Mouse (Mus musculus) bone marrow, adult 2 months (tissue): ENCODE data around the gene Arid1b. TPM values are rescaled to one million over a fixed set of nuclear protein-coding genes. Genes with fewer than 3 reads are reported as not detected.

Experiments
- H3K27ac ChIP-seq: fragments of 200-500 bp; 2 replicates; pipeline ENCODE4 v1.5.1; 2012; ENCODE audit warnings: low read depth, mild to moderate bottlenecking, control low read depth, inconsistent platforms, low read length; ENCODE audit not compliant: control insufficient read depth, poor library complexity, insufficient read depth
- H3K4me1 ChIP-seq: fragments of 200-500 bp; 2 replicates; pipeline ENCODE4 v1.6.1; 2011; ENCODE audit warnings: low read length; ENCODE audit not compliant: control insufficient read depth, insufficient read depth
- H3K4me3 ChIP-seq: fragments of 200-500 bp; replicated peaks from 2 replicates; pipeline ENCODE3; 2011; ENCODE audit warnings: mild to moderate bottlenecking, low read depth, low read length, control low read depth; ENCODE audit not compliant: control insufficient read depth
- CTCF ChIP-seq: fragments of 200-500 bp; IDR thresholded peaks from 2 replicates; pipeline ENCODE4 v1.5.1; 2011; ENCODE audit warnings: low read length, control low read depth; ENCODE audit not compliant: control insufficient read depth, insufficient read depth
- POLR2A ChIP-seq: fragments of 200-500 bp; IDR thresholded peaks from 2 replicates; pipeline ENCODE4 v1.6.1; 2011; ENCODE audit warnings: low read depth, mild to moderate bottlenecking, control low read depth, low read length, borderline replicate concordance; ENCODE audit not compliant: control insufficient read depth
- WGBS: fragments of 180-500 bp; shearing (Covaris S2); methylation state at CpG from one replicate; pipeline ENCODE4 v1.1.7; 2018; 5-methylcytosine and 5-hydroxymethylcytosine counted together
- polyA plus RNA-seq: library from polyadenylated mRNA; stranded (reverse); fragments of >200 nt; gene quantifications from 2 replicates; pipeline ENCODE4 v1.2.4, GENCODE M21; 2011; ENCODE audit warnings: low replicate concordance; ENCODE audit not compliant: missing spikeins, insufficient read depth, insufficient read length

Arid1b gene
- 8.9 and 12.5 TPM in 2 replicates for polyA plus RNA-seq

DNA sequence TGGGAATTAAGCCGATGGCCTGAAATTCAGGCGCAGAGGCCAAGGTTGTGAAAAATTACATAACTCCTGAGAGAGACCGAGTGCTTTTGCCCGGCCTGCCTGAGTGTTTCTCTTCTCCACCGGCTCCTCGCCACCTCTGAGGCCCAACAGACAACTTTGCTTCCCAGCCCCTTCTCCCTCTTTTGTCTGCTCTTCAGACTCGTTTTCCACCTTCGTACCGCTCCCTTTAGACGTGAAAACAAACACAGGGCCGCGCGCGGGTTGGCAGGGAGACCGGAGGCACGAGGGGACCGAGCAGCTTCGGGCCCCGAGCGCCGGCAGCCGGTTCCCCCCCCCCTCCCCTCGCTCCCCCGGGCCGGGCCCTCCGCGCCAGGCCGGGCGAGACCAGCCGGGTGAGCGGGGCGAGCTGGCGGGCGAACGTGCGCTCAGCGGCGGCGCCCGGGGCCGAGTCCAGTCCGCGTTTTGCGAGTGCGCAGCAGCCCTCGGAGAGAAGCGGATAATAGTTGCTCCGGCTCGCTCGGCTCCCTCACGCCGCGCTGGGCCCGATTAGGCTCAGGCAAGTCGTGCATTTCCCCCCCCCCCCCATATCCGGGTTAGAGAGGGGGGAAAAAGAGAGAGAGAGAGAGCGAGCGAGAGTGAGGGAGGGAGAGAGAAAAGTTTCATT is at the start of gene Arid1b:
TSS of gene Arid1b (plus strand) at position 493 of the 664 bp plus-strand sequence.
- TF ChIP-seq POLR2A (peak; percentile 60; the same call in 1 of the 2 replicates), CTCF (no peak)
- Histone ChIP-seq H3K4me1 (no peaks in the 10 kb centered on the region), H3K4me3 (peak within 1 kb of the TSS; percentile 93), H3K27ac (peak within 1 kb of the TSS; percentile 99)
- WGBS: under 1% methylated on average over 58 of the region's 58 CpGs

DNA sequence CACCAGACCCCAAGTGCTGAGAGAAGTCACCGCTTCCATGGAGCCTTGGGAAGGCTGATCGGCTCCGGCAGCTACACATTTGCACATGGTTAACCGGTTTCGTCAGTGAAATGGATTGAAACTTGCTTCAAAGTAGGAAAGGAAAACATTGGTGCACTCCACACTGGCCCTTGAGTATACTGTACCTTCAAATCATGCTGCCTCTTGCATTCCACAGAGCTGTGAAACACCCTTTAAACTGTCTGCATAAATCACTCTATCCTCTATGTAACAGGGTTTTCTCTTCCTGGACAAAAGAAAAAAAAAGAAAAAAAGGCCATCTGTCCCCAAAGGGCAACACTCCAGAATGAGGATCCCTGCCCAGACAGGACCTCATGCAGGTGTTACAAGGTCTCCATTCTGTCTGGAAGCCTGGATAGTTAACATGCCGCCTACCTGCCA is 48.8 kb upstream of the Arid1b start:
- Histone ChIP-seq H3K27ac (no peak overlapping the region), H3K4me1 (no peaks in the 10 kb centered on the region; the same call in 1 of the 2 replicates), H3K4me3 (no peak overlapping the region)
- 85% methylated on average over 6 of the region's 6 CpGs for WGBS
- TF ChIP-seq CTCF (no peak), POLR2A (no peak)

DNA sequence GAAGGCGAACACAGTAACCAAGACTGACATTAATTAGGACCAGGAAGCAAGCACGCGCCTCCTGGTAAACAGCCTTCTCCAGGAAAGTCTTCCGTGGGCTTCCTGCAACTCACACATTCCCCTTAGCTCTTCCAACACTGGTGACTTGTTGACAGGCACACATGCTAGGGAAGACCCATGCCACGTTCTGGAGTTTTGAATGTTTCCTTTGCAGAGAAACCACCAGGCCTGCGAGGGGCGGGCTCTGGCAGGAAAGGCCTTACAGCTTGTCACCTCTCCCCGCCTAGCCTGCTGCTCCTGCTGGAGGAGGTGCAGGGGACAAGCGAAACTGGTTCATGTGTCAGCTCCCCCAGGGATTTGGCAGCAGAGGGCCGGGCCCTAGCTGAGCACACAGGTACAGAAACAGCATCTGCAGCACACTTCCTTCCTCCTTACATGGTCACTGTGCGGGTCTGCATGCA is 48.2 kb upstream of the Arid1b start:
- no peaks in the 10 kb centered on the region; the same call in 1 of the 2 replicates for H3K4me1 ChIP-seq
- no peak overlapping the region for H3K4me3 ChIP-seq
- WGBS: 16% methylated on average over 10 of the region's 11 CpGs
- TF ChIP-seq POLR2A (no peak), CTCF (no peak)
- H3K27ac ChIP-seq: no peak overlapping the region

DNA sequence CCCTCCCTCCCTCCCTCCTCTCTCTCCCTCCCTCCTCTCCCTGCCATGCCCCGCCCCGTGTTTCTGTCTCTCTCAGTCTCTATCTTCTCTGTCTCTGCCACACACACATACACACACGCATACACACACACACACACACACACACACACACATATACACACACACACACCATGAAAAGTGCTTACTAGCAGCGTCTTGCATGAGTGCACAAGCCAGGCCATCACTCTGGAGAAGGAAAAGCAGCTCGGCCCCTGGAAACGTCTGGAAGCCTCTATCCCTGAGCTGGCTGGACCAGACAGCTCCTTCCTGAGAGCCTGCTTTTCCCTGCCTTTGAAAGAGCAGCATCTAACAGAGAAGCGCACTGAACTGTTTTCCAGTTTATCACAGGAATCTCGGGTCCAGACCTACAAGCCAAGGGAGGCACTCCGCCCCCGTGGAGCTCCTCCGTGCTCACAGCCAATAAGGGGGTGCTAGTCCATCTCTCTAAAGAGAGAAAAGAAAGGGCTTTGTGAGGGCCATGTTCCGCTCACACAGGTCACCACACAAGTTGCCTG is 47.6 kb upstream of the Arid1b start:
- WGBS: 44% methylated on average over 12 of the region's 12 CpGs

DNA sequence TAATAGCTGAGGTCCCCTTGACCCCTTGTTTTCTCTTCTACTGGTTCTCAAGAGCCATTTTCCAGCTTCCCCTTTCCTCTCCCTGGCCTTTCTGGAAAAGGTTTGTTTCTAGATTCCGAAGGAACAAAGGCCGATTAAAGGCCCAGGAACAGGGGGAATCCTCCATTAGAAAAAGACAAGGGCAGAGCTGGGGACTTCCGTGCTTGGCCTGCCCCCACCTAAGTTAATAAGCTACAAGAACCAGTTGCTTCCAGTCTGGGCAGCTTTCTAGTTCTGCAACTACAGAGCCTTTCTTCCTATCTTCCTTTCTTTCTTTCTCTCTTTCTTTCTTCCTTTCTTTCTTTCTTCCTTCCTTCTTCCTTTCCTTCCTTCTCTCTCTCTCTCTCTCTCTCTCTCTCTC is 47.1 kb upstream of the Arid1b start:
- TF ChIP-seq POLR2A (no peak), CTCF (no peak)
- Histone ChIP-seq H3K4me1 (no peaks in the 10 kb centered on the region; the same call in 1 of the 2 replicates), H3K4me3 (no peak overlapping the region), H3K27ac (no peak overlapping the region)
- WGBS: 70% methylated on average over 3 of the region's 3 CpGs

More for the DNA sequence above, 47.6 kb upstream of the Arid1b start:
- Histone ChIP-seq H3K27ac (no peak overlapping the region), H3K4me1 (no peaks in the 10 kb centered on the region; the same call in 1 of the 2 replicates), H3K4me3 (no peak overlapping the region)
- TF ChIP-seq POLR2A (no peak), CTCF (no peak)

DNA sequence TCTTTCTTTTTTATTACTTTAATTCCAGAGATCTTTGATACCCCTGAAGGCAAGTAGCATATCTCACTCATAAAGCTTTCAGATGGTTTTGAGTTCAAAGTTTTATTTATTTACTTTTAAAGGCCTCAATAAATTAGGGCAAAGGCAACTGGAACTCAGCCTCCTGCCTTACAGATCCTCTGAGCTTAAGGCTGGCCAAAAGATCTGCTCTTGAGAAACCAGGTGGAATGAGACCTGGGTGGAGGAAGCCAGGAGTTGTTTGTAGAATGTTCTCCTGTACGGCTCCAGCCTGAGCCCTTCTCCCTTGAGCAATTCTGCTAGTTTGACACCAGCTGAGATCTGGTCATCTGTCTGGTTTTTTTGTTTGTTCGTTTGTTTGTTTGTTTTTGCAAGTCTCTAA is 46.7 kb upstream of the Arid1b start:
- no peak for TF ChIP-seq CTCF
- TF ChIP-seq POLR2A: no peak
- no peak overlapping the region for H3K27ac ChIP-seq
- no peaks in the 10 kb centered on the region; the same call in 1 of the 2 replicates for H3K4me1 ChIP-seq
- H3K4me3 ChIP-seq: no peak overlapping the region
- 55% methylated on average over 2 of the region's 2 CpGs for WGBS

DNA sequence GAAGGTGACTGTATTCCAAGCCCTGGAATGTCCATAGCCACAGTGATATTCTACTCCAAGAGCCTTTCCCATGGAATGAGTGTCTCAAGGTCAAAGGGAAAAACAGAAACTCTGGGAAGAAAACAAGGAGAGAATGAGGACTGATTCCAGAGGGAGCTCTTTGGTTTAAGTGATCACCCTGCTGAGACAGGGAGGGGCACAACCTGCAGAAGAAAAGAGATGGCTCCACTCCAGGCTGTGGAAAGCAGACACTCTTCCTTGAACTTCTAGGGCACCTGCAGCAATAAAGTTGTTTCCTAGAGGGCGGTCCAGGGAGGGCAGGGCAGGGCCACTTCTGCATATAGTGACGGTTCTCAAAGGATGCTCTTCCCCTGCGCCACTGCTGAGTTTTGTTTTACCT is 45.6 kb upstream of the Arid1b start:
- WGBS: 64% methylated on average over 3 of the region's 3 CpGs
- TF ChIP-seq POLR2A: no peak
- no peak for TF ChIP-seq CTCF

DNA sequence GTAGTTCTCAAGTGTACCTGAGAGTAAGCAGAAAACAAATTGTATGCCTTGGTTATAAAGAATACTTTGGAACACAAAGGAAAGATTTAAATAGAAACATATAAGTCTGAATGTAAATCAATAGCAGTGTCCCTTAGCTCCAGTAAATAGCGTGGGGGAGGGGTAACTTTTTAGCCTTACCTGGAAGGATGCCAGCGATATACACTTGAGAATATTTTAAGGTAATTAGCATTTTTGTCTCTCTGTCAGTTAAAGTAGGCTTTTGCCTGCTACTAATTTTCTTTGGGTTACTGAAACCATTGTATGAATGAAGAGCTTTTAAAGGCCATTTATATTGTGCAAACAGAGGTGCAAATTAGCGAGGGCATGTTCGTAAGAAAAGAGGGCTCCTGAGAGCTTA is 39.7 kb upstream of the Arid1b start:
- Histone ChIP-seq H3K4me3 (no peak overlapping the region), H3K4me1 (no peaks in the 10 kb centered on the region; the same call in 1 of the 2 replicates), H3K27ac (no peak overlapping the region)
- 86% methylated on average over 4 of the region's 4 CpGs for WGBS
- no peak for TF ChIP-seq CTCF
- TF ChIP-seq POLR2A: no peak

More for the DNA sequence above, 45.6 kb upstream of the Arid1b start:
- Histone ChIP-seq H3K4me3 (no peak overlapping the region), H3K27ac (no peak overlapping the region), H3K4me1 (no peaks in the 10 kb centered on the region; the same call in 1 of the 2 replicates)
